Mouse (Mus musculus) CH12.LX (cell line): Measurements from ENCODE around the gene Edaradd. TPM values are rescaled to one million over a fixed set of nuclear protein-coding genes. Genes with fewer than 3 reads are reported as not detected.

Experiments used
- DNase-seq: peaks from one replicate; pipeline ENCODE4 v3.0.0-alpha.2; 2013; ENCODE audit errors: extremely low read depth
- H3K27ac ChIP-seq: 2 replicates; pipeline ENCODE4 v1.5.1; 2012; ENCODE audit warnings: low read depth, mild to moderate bottlenecking, control low read depth, moderate library complexity; ENCODE audit not compliant: insufficient read depth
- H3K27me3 ChIP-seq: replicated peaks from 2 replicates; pipeline ENCODE3; 2012; ENCODE audit warnings: inconsistent platforms
- H3K36me3 ChIP-seq, 2 experiments: replicated peaks in 1 of 2; 2 replicates each; pipeline versions ENCODE3 to v1.6.1; 2012; ENCODE audit warnings: inconsistent platforms in 1 of 2, low read length in 1 of 2, mild to moderate bottlenecking in 1 of 2, mixed read lengths in 1 of 2, moderate library complexity in 1 of 2; ENCODE audit not compliant: control insufficient read depth in 1 of 2, insufficient read depth in 1 of 2
- H3K4me1 ChIP-seq, 2 experiments: 2 replicates each; pipeline ENCODE4 v1.6.1; 2012; ENCODE audit warnings: inconsistent platforms in 1 of 2, moderate library complexity in 1 of 2; ENCODE audit not compliant: insufficient read depth in 2 of 2, control insufficient read depth in 1 of 2
- H3K4me2 ChIP-seq: 2 replicates; pipeline ENCODE4 v1.6.1; 2012; ENCODE audit warnings: low read depth, mild to moderate bottlenecking, control low read depth; ENCODE audit not compliant: poor library complexity, insufficient read depth, severe bottlenecking
- H3K4me3 ChIP-seq, 3 experiments: fragments of 150-350 bp in 1 of 3; sonication (generic) in 1 of 3; replicated peaks in 1 of 3; 2 replicates each; pipeline versions ENCODE3 to v1.5.1; 2011 to 2012; ENCODE audit warnings: low read depth in 2 of 3, low read length in 2 of 3, mild to moderate bottlenecking in 2 of 3, moderate library complexity in 2 of 3, control low read depth in 1 of 3, improper control_type of control experiment in 1 of 3, inconsistent platforms in 1 of 3, mixed read lengths in 1 of 3; ENCODE audit not compliant: poor library complexity in 1 of 3
- H3K79me2 ChIP-seq: replicated peaks from 2 replicates; pipeline ENCODE4 v1.6.1; 2012; ENCODE audit warnings: mild to moderate bottlenecking, moderate library complexity; ENCODE audit not compliant: control insufficient read depth, poor library complexity, insufficient read depth, severe bottlenecking; ENCODE audit errors: extremely low read depth
- H3K9ac ChIP-seq: 2 replicates; pipeline ENCODE4 v1.6.1; 2012; ENCODE audit warnings: low read depth, mild to moderate bottlenecking, control low read depth, moderate library complexity; ENCODE audit not compliant: insufficient read depth
- H3K9me3 ChIP-seq: replicated peaks from 2 replicates; pipeline ENCODE3; 2012; ENCODE audit warnings: low read length, inconsistent platforms, mixed read lengths
- CHD2 ChIP-seq: IDR thresholded peaks from 2 replicates; pipeline ENCODE4 v1.6.1; 2011; ENCODE audit warnings: low read length, improper control_type of control experiment
- CTCF ChIP-seq, 2 experiments: IDR thresholded peaks in 1 of 2; conservative IDR thresholded peaks in 1 of 2; 2 replicates each; pipeline ENCODE4 v1.5.1; 2011 to 2012; ENCODE audit warnings: low read depth in 2 of 2, low read length in 2 of 2, improper control_type of control experiment in 1 of 2, inconsistent platforms in 1 of 2, mild to moderate bottlenecking in 1 of 2, moderate library complexity in 1 of 2
- IRF4 ChIP-seq: IDR thresholded peaks from 2 replicates; pipeline ENCODE4 v1.6.1; 2014; ENCODE audit warnings: low read depth, mild to moderate bottlenecking, inconsistent platforms, low read length, improper control_type of control experiment
- KAT2A ChIP-seq: IDR thresholded peaks from 2 replicates; pipeline ENCODE4 v1.6.1; 2012; ENCODE audit warnings: low read length, improper control_type of control experiment, inconsistent platforms; ENCODE audit not compliant: insufficient replicate concordance
- MAFK ChIP-seq: IDR thresholded peaks from 2 replicates; pipeline ENCODE4 v1.6.1; 2011; ENCODE audit warnings: low read length, improper control_type of control experiment; ENCODE audit not compliant: insufficient replicate concordance
- MAX ChIP-seq: IDR thresholded peaks from 2 replicates; pipeline ENCODE4 v1.6.1; 2011; ENCODE audit warnings: low read length, improper control_type of control experiment
- MXI1 ChIP-seq: IDR thresholded peaks from 2 replicates; pipeline ENCODE4 v1.6.1; 2011; ENCODE audit warnings: mild to moderate bottlenecking, low read depth, low read length, improper control_type of control experiment
- MYC ChIP-seq: IDR thresholded peaks from 2 replicates; pipeline ENCODE4 v1.6.1; 2011; ENCODE audit warnings: low read depth, mild to moderate bottlenecking, improper control_type of control experiment, low read length
- NELFE ChIP-seq: IDR thresholded peaks from 2 replicates; pipeline ENCODE4 v1.6.1; 2011; ENCODE audit warnings: low read depth, low read length, improper control_type of control experiment
- RAD21 ChIP-seq: IDR thresholded peaks from 2 replicates; pipeline ENCODE4 v1.6.1; 2011; ENCODE audit warnings: low read depth, mild to moderate bottlenecking, low read length, improper control_type of control experiment, moderate library complexity
- RCOR1 ChIP-seq: conservative IDR thresholded peaks from 2 replicates; pipeline ENCODE4 v1.6.1; 2012; ENCODE audit warnings: low read depth, mild to moderate bottlenecking, inconsistent platforms, low read length, improper control_type of control experiment
- SIN3A ChIP-seq: IDR thresholded peaks from 2 replicates; pipeline ENCODE4 v1.6.1; 2012; ENCODE audit warnings: low read length, improper control_type of control experiment, inconsistent platforms
- ZKSCAN1 ChIP-seq: IDR thresholded peaks from 2 replicates; pipeline ENCODE4 v1.6.1; 2012; ENCODE audit warnings: low read depth, inconsistent platforms, low read length, improper control_type of control experiment, borderline replicate concordance
- dilution Hi-C: fragments of 300-500 bp; cut with MboI; formaldehyde crosslinking; loops from 2 replicates; pipeline ENCODE4 v1.14.3; 2020; ENCODE audit warnings: low sequenced_read_pairs; ENCODE audit not compliant: extremely low pct_unique_long_range_greater_than_20kb, extremely low pct_ligation_motif_present
- in situ Hi-C: fragments of 300-500 bp; cut with MboI; formaldehyde crosslinking; loops from 3 replicates; pipeline ENCODE4 v1.14.3; 2019; ENCODE audit warnings: low sequenced_read_pairs, low pct_ligation_motif_present, low pct_unique_long_range_greater_than_20kb, mixed read lengths
- polyA plus RNA-seq: library from polyadenylated mRNA; unstranded; fragments of >175 nt; gene quantifications from 2 replicates; pipeline ENCODE4 v1.2.1, GENCODE M21; 2012; ENCODE audit warnings: low read depth; ENCODE audit not compliant: insufficient read length
- total RNA-seq, 2 experiments: library from RNA; depleted of rRNA; stranded (reverse); fragments of 300-350 nt in 1 of 2; fragments of >200 nt in 1 of 2; gene quantifications; 2 replicates each; pipeline ENCODE4 v1.2.3; 2012 to 2014

Edaradd gene
- total and polyA plus RNA-seq, 3 experiments, result 0.16 to 0.68 (median 0.24) TPM

DNA sequence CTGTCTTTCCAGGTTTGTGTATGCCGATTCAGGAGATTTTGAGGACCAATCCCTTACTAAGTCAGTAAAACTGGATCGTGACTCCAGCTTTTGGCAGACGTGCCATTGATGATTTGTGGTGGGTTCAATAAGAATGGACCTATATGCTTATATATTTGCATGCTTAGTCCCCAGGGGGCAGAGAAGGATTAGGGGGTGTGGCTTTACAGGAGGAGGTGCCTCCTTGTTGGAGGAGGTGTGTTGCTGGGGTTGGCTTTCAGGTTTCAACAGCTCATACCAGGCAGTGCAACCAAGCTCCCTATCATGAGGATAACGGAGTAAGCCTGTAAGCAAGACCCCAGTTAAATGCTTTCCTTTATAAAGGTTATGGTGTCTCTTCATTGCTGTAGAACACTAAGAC is 34.0 kb upstream of the Edaradd start:
- in situ Hi-C loops (no loop called here), dilution Hi-C loops (no loop called here)
- H3K79me2 ChIP-seq, result no peaks in the 10 kb centered on the region
- no peak for DNase-seq
- H3K4me1 ChIP-seq, result peaks cover 0 to 43% of the 10 kb centered on the region in 2 experiments; a peak in 2 of 4 replicates
- TF ChIP-seq RCOR1, result no peak
- TF ChIP-seq CTCF (conservative IDR thresholded peaks at IDR 0.05 in 1 of 2, IDR thresholded peaks at IDR 0.05 in 1 of 2; ENCODE audit: low read depth in 2 of 2, low read length in 2 of 2), result no peak
- TF ChIP-seq KAT2A, result no peak
- TF ChIP-seq CHD2, result no peak
- TF ChIP-seq MXI1, result no peak
- H3K9me3 ChIP-seq, result no peaks in the 10 kb centered on the region
- no peak overlapping the region for H3K4me3 ChIP-seq
- no peak overlapping the region for H3K4me2 ChIP-seq
- H3K36me3 ChIP-seq, result no peaks in the 10 kb centered on the region
- no peak overlapping the region for H3K27ac ChIP-seq
- no peak overlapping the region for H3K9ac ChIP-seq
- H3K27me3 ChIP-seq, result no peaks in the 10 kb centered on the region

GRCm38 (mm10) chr13:12543880-12544568 is 23.8 kb upstream of the Edaradd start:
- DNase-seq, result no peak
- in situ Hi-C loops, result loop anchor here (5.0 to 25.0 kb wide), 2 partner anchors 67 to 143 kb away; no protein-coding TSS in a partner anchor
- Histone ChIP-seq H3K4me1 (peaks cover 5 to 27% of the 10 kb centered on the region in 2 experiments), H3K27ac (no peak overlapping the region), H3K79me2 (no peaks in the 10 kb centered on the region), H3K36me3 (no peaks in the 10 kb centered on the region), H3K4me2 (no peak overlapping the region), H3K27me3 (no peaks in the 10 kb centered on the region), H3K4me3 (no peak overlapping the region), H3K9me3 (peaks cover 4% of the 10 kb centered on the region), H3K9ac (no peak overlapping the region)
- dilution Hi-C loops, result no loop called here
- TF ChIP-seq ZKSCAN1 (no peak), NELFE (no peak), IRF4 (no peak), RAD21 (no peak), MAX (no peak), MAFK (no peak)

DNA sequence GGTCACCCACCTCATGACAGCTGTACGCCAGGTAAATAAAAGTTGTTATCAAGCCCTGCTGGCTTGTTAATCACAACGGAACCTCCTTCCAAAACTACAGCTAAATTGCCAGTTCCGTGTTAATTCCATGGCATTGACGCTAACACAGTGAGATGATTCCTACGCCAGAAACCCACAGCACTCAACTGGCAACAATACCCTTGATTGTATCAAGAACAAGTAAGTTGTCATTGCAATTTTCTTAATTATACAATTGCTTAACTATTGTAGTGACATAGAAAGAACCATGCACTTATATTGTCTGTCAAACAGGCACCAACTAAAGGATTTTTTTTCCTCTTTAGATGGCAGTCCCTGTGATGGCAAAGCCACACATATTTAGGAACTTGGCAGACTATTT is 23.0 kb upstream of the Edaradd start:
- dilution Hi-C loops (no loop called here), in situ Hi-C loops (loop anchor here (5.0 to 25.0 kb wide), 2 partner anchors 66 to 144 kb away; no protein-coding TSS in a partner anchor)
- H3K36me3 ChIP-seq, result no peaks in the 10 kb centered on the region
- no peak for DNase-seq
- no peak overlapping the region for H3K4me3 ChIP-seq
- H3K79me2 ChIP-seq, result no peaks in the 10 kb centered on the region
- H3K9me3 ChIP-seq, result peaks cover 6% of the 10 kb centered on the region
- H3K27me3 ChIP-seq, result no peaks in the 10 kb centered on the region
- no peak for TF ChIP-seq MYC
- no peak for TF ChIP-seq MAFK
- no peak for TF ChIP-seq SIN3A
- TF ChIP-seq IRF4, result no peak
- H3K4me1 ChIP-seq, result peaks cover 5 to 27% of the 10 kb centered on the region in 2 experiments
- no peak overlapping the region for H3K27ac ChIP-seq
- H3K4me2 ChIP-seq, result no peak overlapping the region
- no peak overlapping the region for H3K9ac ChIP-seq
